Mouse (Mus musculus) MEL (cell line): ENCODE results near the gene Mt2.

Experiments
- CTCF ChIP-seq, 3 experiments: IDR thresholded peaks in 2 of 3; conservative IDR thresholded peaks in 1 of 3; 2 replicates each; pipeline ENCODE4 v1.5.1; 2011 to 2012; ENCODE audit warnings: low read length in 3 of 3, low read depth in 2 of 3, mild to moderate bottlenecking in 2 of 3, improper control_type of control experiment in 1 of 3, inconsistent platforms in 1 of 3, mixed read lengths in 1 of 3, moderate library complexity in 1 of 3; ENCODE audit not compliant: control insufficient read depth in 1 of 3, insufficient read depth in 1 of 3, poor library complexity in 1 of 3, severe bottlenecking in 1 of 3
- E2F4 ChIP-seq: IDR thresholded peaks from 2 replicates; pipeline ENCODE4 v1.6.1; 2011; ENCODE audit warnings: low read depth, low read length, improper control_type of control experiment, borderline replicate concordance
- EP300 ChIP-seq, 2 experiments: IDR thresholded peaks; 2 replicates each; pipeline ENCODE4 v1.6.1; 2011; ENCODE audit warnings: improper control_type of control experiment in 2 of 2, low read length in 2 of 2, low read depth in 1 of 2, mild to moderate bottlenecking in 1 of 2
- MAZ ChIP-seq: IDR thresholded peaks from 2 replicates; pipeline ENCODE4 v1.6.1; 2012; ENCODE audit warnings: low read depth, mild to moderate bottlenecking, inconsistent platforms, low read length, improper control_type of control experiment
- NELFE ChIP-seq: IDR thresholded peaks from 2 replicates; pipeline ENCODE4 v1.6.1; 2011; ENCODE audit warnings: low read depth, low read length, improper control_type of control experiment
- POLR2A ChIP-seq, 2 experiments: IDR thresholded peaks; 2 replicates each; pipeline ENCODE4 v1.6.1; 2011 to 2012; ENCODE audit warnings: low read length in 2 of 2, mild to moderate bottlenecking in 2 of 2, control low read depth in 1 of 2, improper control_type of control experiment in 1 of 2, low read depth in 1 of 2, moderate library complexity in 1 of 2; ENCODE audit not compliant: control insufficient read depth in 1 of 2, insufficient read depth in 1 of 2, poor library complexity in 1 of 2
- RAD21 ChIP-seq: IDR thresholded peaks from 2 replicates; pipeline ENCODE4 v1.6.1; 2011; ENCODE audit warnings: mild to moderate bottlenecking, low read depth, low read length, improper control_type of control experiment
- SMC3 ChIP-seq: IDR thresholded peaks from 2 replicates; pipeline ENCODE4 v1.6.1; 2011; ENCODE audit warnings: low read depth, low read length, improper control_type of control experiment
- TBP ChIP-seq: IDR thresholded peaks from 2 replicates; pipeline ENCODE4 v1.8.0; 2011; ENCODE audit warnings: low read depth, low read length, improper control_type of control experiment
- ZMIZ1 ChIP-seq: IDR thresholded peaks from 2 replicates; pipeline ENCODE4 v1.6.1; 2012; ENCODE audit warnings: low read depth, mild to moderate bottlenecking, inconsistent platforms, low read length, improper control_type of control experiment, moderate library complexity
- ZNF384 ChIP-seq: IDR thresholded peaks from 2 replicates; pipeline ENCODE4 v1.6.1; 2012; ENCODE audit warnings: low read depth, mild to moderate bottlenecking, inconsistent platforms, low read length, improper control_type of control experiment

GRCm38 (mm10) chr8:94213819-94214218 lies 41.4 kb downstream of the Mt2 start:
- no peak for TF ChIP-seq TBP
- TF ChIP-seq E2F4, result no peak
- no peak for TF ChIP-seq EP300 (IDR thresholded peaks at IDR 0.05; ENCODE audit: low read depth in 1 of 2, low read length in 2 of 2)
- no peak for TF ChIP-seq CTCF (IDR thresholded peaks at IDR 0.05 in 2 of 3, conservative IDR thresholded peaks at IDR 0.05 in 1 of 3; ENCODE audit: control insufficient read depth in 1 of 3, insufficient read depth in 1 of 3, low read depth in 2 of 3, low read length in 3 of 3, poor library complexity in 1 of 3, severe bottlenecking in 1 of 3)
- TF ChIP-seq RAD21, result no peak
- TF ChIP-seq ZMIZ1, result no peak
- no peak for TF ChIP-seq SMC3
- TF ChIP-seq POLR2A (IDR thresholded peaks at IDR 0.05; ENCODE audit: control insufficient read depth in 1 of 2, insufficient read depth in 1 of 2, low read depth in 1 of 2, low read length in 2 of 2, poor library complexity in 1 of 2), result no peak
- TF ChIP-seq NELFE, result no peak
- no peak for TF ChIP-seq ZNF384
- TF ChIP-seq MAZ, result no peak
